Mouse (Mus musculus) lung, postnatal 0 days (tissue): ENCODE results near the gene Gm20388. TPM values are rescaled to one million over a fixed set of nuclear protein-coding genes. Genes with fewer than 3 reads are reported as not detected.

Experiments used
- ATAC-seq: fragments of 200-750 bp; cut with Nextera tagmentation; 2 replicates; pipeline ENCODE4 v1.8.0; 2017; ENCODE audit warnings: moderate library complexity
- DNase-seq: peaks from one replicate; pipeline ENCODE4 v3.0.0-alpha.2; 2016; ENCODE audit warnings: low spot score
- H3K27ac ChIP-seq: fragments of 300-500 bp; sonication (generic); 2 replicates; pipeline ENCODE4 v1.5.1; 2014; ENCODE audit warnings: antibody characterized with exemption, mild to moderate bottlenecking, low read length, mixed read lengths
- H3K27me3 ChIP-seq: fragments of 300-500 bp; sonication (generic); replicated peaks from 2 replicates; pipeline ENCODE4 v1.6.1; 2014; ENCODE audit warnings: low read length, mixed read lengths; ENCODE audit not compliant: insufficient read depth
- H3K36me3 ChIP-seq: fragments of 300-500 bp; sonication (generic); 2 replicates; pipeline ENCODE4 v1.6.1; 2014; ENCODE audit warnings: low read length, mixed read lengths; ENCODE audit not compliant: insufficient read depth
- H3K4me1 ChIP-seq: fragments of 300-500 bp; sonication (generic); 2 replicates; pipeline ENCODE4 v1.6.1; 2014; ENCODE audit warnings: antibody characterized with exemption, low read depth, low read length, mixed read lengths; ENCODE audit not compliant: insufficient read depth
- H3K4me2 ChIP-seq: fragments of 300-500 bp; sonication (generic); replicated peaks from 2 replicates; pipeline ENCODE4 v1.6.1; 2014; ENCODE audit warnings: low read depth, mild to moderate bottlenecking, low read length, moderate library complexity, mixed read lengths
- H3K4me3 ChIP-seq: fragments of 300-500 bp; sonication (generic); 2 replicates; pipeline ENCODE4 v1.5.1; 2014; ENCODE audit warnings: low read depth, low read length
- H3K9ac ChIP-seq: fragments of 300-500 bp; sonication (generic); replicated peaks from 2 replicates; pipeline ENCODE4 v1.6.1; 2014; ENCODE audit warnings: low read depth, mild to moderate bottlenecking
- H3K9me3 ChIP-seq: fragments of 300-500 bp; sonication (generic); 2 replicates; pipeline ENCODE4 v1.6.1; 2016; ENCODE audit warnings: low read length, mixed read lengths
- CTCF ChIP-seq: IDR thresholded peaks from 2 replicates; pipeline ENCODE4 v1.5.1; 2016; ENCODE audit warnings: antibody characterized with exemption, mild to moderate bottlenecking
- EP300 ChIP-seq: IDR thresholded peaks from 2 replicates; pipeline ENCODE4 v1.6.1; 2016; ENCODE audit warnings: antibody characterized with exemption, mild to moderate bottlenecking, control low read depth
- WGBS: fragments of 180-500 bp; shearing (Covaris S2); extraction: QIAGEN DNeasy Blood & Tissue Kit; methylation state at CpG from one replicate; pipeline ENCODE4 v1.1.7; 2014; 5-methylcytosine and 5-hydroxymethylcytosine counted together
- polyA plus RNA-seq: library from polyadenylated mRNA; unstranded; fragments of >200 nt; fragmentation: Nextera tagmentation; extraction: Ambion mirVana; gene quantifications from 2 replicates; pipeline ENCODE4 v1.2.1, GENCODE M21; 2015

Gm20388 gene
- polyA plus RNA-seq, 1 experiment from 2014 or later = not detected

- under 1% methylated on average over 10 of the region's 10 CpGs for WGBS
- TF ChIP-seq EP300 (no peak; the same call in 1 of the 2 replicates), CTCF (no peak)
Observed at GRCm38 (mm10) chr8:120113306-120113705, 202.7 kb downstream of the Gm20388 start.

DNA sequence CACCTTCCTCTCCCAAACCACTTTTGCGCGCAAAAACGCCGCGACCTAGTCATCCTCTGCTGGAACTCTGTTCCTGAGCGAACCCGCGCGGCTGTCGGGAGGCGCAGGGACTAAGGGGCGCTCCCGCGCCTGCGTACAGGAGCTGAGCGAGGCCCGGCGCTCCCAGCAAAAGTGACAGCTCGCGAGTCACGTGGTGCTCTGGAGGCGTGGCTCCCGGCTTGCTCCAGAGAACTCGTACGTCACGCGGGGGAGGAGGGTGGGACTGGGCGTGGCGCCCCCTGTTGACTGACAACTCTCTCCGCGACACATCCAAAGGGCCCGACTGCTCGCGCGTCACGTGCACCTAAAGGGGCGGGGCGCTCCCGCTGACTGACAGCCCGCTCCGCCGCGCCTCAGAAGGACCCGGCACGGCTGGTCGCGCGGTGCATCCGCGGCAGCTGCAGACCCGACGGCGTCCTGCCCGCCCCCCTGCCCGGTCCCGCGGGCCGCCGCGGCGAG is 203.2 kb downstream of the Gm20388 start, which contains the start of gene 6430548M08Rik:
TSS of gene 6430548M08Rik (plus strand) at position 395 of the 498 bp plus-strand sequence.
- Histone ChIP-seq H3K9me3 (no peaks in the 10 kb centered on the region), H3K4me1 (peaks cover 9% of the 10 kb centered on the region; the same call in 1 of the 2 replicates), H3K4me3 (peak within 1 kb of the TSS; percentile 68), H3K4me2 (peak within 1 kb of the TSS; percentile 90), H3K27me3 (peaks cover 18% of the 10 kb centered on the region), H3K27ac (peak within 1 kb of the TSS; percentile 92), H3K36me3 (no peaks in the 10 kb centered on the region), H3K9ac (peak within 1 kb of the TSS; percentile 43)
- WGBS = 1% methylated on average over 52 of the region's 61 CpGs
- ATAC-seq (peak; percentile 97), DNase-seq (peak; percentile 100)
- no peak for TF ChIP-seq EP300
- peak; percentile 67 for TF ChIP-seq CTCF

More at GRCm38 (mm10) chr8:120113306-120113705, 202.7 kb downstream of the Gm20388 start:
- peaks cover 9% of the 10 kb centered on the region; the same call in 1 of the 2 replicates for H3K4me1 ChIP-seq
- H3K4me3 ChIP-seq = peak overlapping the region; percentile 68
- no peaks in the 10 kb centered on the region for H3K36me3 ChIP-seq
- ATAC-seq = peak; percentile 60
- H3K4me2 ChIP-seq = peak overlapping the region; percentile 90
- peak overlapping the region; percentile 20; the same call in 1 of the 2 replicates for H3K9ac ChIP-seq
- H3K27me3 ChIP-seq = peaks cover 18% of the 10 kb centered on the region
- H3K27ac ChIP-seq = peak overlapping the region; percentile 92
- H3K9me3 ChIP-seq = no peaks in the 10 kb centered on the region
- DNase-seq = peak; percentile 88

- ATAC-seq (peak; percentile 22), DNase-seq (peak; percentile 38)
- Histone ChIP-seq H3K4me2 (peak overlapping the region; percentile 90), H3K9ac (peak overlapping the region; percentile 43), H3K4me1 (peaks cover 9% of the 10 kb centered on the region; the same call in 1 of the 2 replicates), H3K4me3 (peak overlapping the region; percentile 68), H3K9me3 (no peaks in the 10 kb centered on the region), H3K27me3 (peaks cover 18% of the 10 kb centered on the region), H3K36me3 (no peaks in the 10 kb centered on the region), H3K27ac (peak overlapping the region; percentile 54; the same call in 1 of the 2 replicates)
- WGBS = 1% methylated on average over 46 of the region's 46 CpGs
- TF ChIP-seq CTCF (no peak), EP300 (no peak)
Observed at GRCm38 (mm10) chr8:120114315-120114841, 203.7 kb downstream of the Gm20388 start.

GRCm38 (mm10) chr8:120116600-120116999 is 206.0 kb downstream of the Gm20388 start:
- DNase-seq (no peak), ATAC-seq (no peak)
- Histone ChIP-seq H3K9me3 (no peaks in the 10 kb centered on the region), H3K36me3 (0 out of 2 replicates have a peak, but pooled peaks cover 4% of the 10 kb centered on the region), H3K27ac (no peak overlapping the region), H3K4me1 (peaks cover 9% of the 10 kb centered on the region; the same call in 1 of the 2 replicates), H3K27me3 (peaks cover 18% of the 10 kb centered on the region), H3K4me2 (no peak overlapping the region), H3K4me3 (no peak overlapping the region), H3K9ac (no peak overlapping the region)
- 54% methylated on average over 7 of the region's 7 CpGs for WGBS
- TF ChIP-seq CTCF = no peak
- TF ChIP-seq EP300 = no peak

GRCm38 (mm10) chr8:120118162-120118561 is 207.5 kb downstream of the Gm20388 start:
- TF ChIP-seq CTCF (no peak), EP300 (peak; percentile 52)
- Histone ChIP-seq H3K27me3 (peaks cover 18% of the 10 kb centered on the region), H3K27ac (no peak overlapping the region), H3K4me3 (no peak overlapping the region), H3K4me1 (peaks cover 3% of the 10 kb centered on the region; the same call in 1 of the 2 replicates), H3K9me3 (no peaks in the 10 kb centered on the region), H3K36me3 (0 out of 2 replicates have a peak, but pooled peaks cover 4% of the 10 kb centered on the region), H3K4me2 (no peak overlapping the region), H3K9ac (no peak overlapping the region)
- ATAC-seq = no peak
- no peak for DNase-seq
- 57% methylated on average over 9 of the region's 9 CpGs for WGBS

- Histone ChIP-seq H3K4me2 (no peak overlapping the region), H3K9me3 (no peaks in the 10 kb centered on the region), H3K36me3 (0 out of 2 replicates have a peak, but pooled peaks cover 4% of the 10 kb centered on the region), H3K27ac (no peak overlapping the region), H3K27me3 (peaks cover 18% of the 10 kb centered on the region), H3K9ac (no peak overlapping the region), H3K4me1 (no peaks in the 10 kb centered on the region; the same call in 1 of the 2 replicates), H3K4me3 (no peak overlapping the region)
- ATAC-seq = no peak
- no peak for DNase-seq
- WGBS = 76% methylated on average over 5 of the region's 5 CpGs
- TF ChIP-seq CTCF (no peak), EP300 (no peak)
Observed at GRCm38 (mm10) chr8:120118847-120119246, 208.2 kb downstream of the Gm20388 start.
